Mouse (Mus musculus) large intestine, adult 2 months (tissue): ENCODE measurements around the gene Vmn1r194. TPM values are rescaled to one million over a fixed set of nuclear protein-coding genes. Genes with fewer than 3 reads are reported as not detected.
"Not testable (repeated sequence)": the region's sequence is repeated elsewhere in the genome, so short reads cannot be mapped to it uniquely, and the experiment has no call there.

Experiments
- DNase-seq: peaks from one replicate; pipeline ENCODE4 v3.0.0-alpha.2; 2012; ENCODE audit warnings: low read depth, low spot score
- WGBS: fragments of 180-500 bp; shearing (Covaris S2); methylation state at CpG from one replicate; pipeline ENCODE4 v1.1.7; 2018; 5-methylcytosine and 5-hydroxymethylcytosine counted together
- polyA plus RNA-seq: library from polyadenylated mRNA; depleted of rRNA; stranded (reverse); fragments of >200 nt; gene quantifications from 2 replicates; pipeline ENCODE4 v1.2.3, GENCODE M21; 2012; rRNA removed

Vmn1r194 gene
- polyA plus RNA-seq: not detected in 2 replicates

GRCm38 (mm10) chr13:22243915-22244314 lies at the start of gene Vmn1r194:
Gene Vmn1r194, plus strand, starts transcription at chr13:22244215.
- 32% methylated on average over 1 of the region's 1 CpGs for WGBS
- DNase-seq: no peak

GRCm38 (mm10) chr13:22223060-22223459 lies 21.0 kb upstream of the Vmn1r194 start, which contains the start of gene Vmn1r193:
Gene Vmn1r193, minus strand, starts transcription at chr13:22223160.
- WGBS: 72% methylated on average over 1 of the region's 1 CpGs
- DNase-seq: not testable (repeated sequence)

GRCm38 (mm10) chr13:22270222-22270621 lies 26.2 kb downstream of the Vmn1r194 start, which contains the start of gene Vmn1r195:
Gene Vmn1r195, plus strand, starts transcription at chr13:22270522.
- 84% methylated on average over 1 of the region's 1 CpGs for WGBS
- DNase-seq: not testable (repeated sequence)

- WGBS: 50% methylated on average over 2 of the region's 2 CpGs
- no peak for DNase-seq
Observed at GRCm38 (mm10) chr13:22271721-22272120, 27.7 kb downstream of the Vmn1r194 start.

DNA sequence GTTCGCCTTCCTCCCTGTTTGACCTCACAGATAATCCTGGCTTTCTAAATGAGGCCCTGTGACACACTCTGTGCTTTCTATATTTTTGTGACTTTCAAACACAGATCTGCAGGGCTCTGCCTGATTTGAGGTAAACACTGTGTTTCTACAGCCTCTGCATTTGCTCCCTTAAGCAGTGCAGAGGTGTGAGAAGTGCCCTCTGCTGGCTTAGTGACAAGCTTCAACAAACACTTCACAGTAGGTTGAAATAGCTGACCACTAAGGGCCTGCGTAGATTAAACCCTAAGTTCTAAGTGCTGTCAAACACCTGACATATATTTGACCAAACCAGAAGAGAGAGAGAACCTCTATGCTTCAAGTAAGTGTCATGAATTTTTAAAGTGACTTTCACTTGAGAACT lies 40.6 kb downstream of the Vmn1r194 start:
- no peak for DNase-seq
- WGBS: 66% methylated on average over 2 of the region's 2 CpGs

- WGBS: 66% methylated on average over 2 of the region's 2 CpGs
- no peak for DNase-seq
Observed at GRCm38 (mm10) chr13:22289620-22290019, 45.6 kb downstream of the Vmn1r194 start, which contains the start of gene Vmn1r196. Gene Vmn1r196, plus strand, starts transcription at chr13:22289920.

Other genes with a start within 250 kb of the Vmn1r194 start
- gene Prss16, start 234.5 kb upstream of the Vmn1r194 start, polyA plus RNA-seq: 2.8 and 2.9 TPM in 2 replicates
- 27.5 and 54.8 TPM in 2 replicates for gene Hist1h2ah, start 208.6 kb upstream of the Vmn1r194 start, polyA plus RNA-seq
- gene Hist1h2bk, start 208.3 kb upstream of the Vmn1r194 start, polyA plus RNA-seq: 29.1 and 34.6 TPM in 2 replicates
- 14.9 and 16.6 TPM in 2 replicates for gene Hist1h4i, start 202.9 kb upstream of the Vmn1r194 start, polyA plus RNA-seq
- gene Hist1h2ag, start 201.3 kb upstream of the Vmn1r194 start, polyA plus RNA-seq: 8.2 and 10.2 TPM in 2 replicates
- 19.3 and 26.1 TPM in 2 replicates for gene Hist1h2bj, start 201.0 kb upstream of the Vmn1r194 start, polyA plus RNA-seq
- not detected in 2 replicates for gene Vmn1r188, start 159.8 kb upstream of the Vmn1r194 start, polyA plus RNA-seq
- gene Vmn1r189, start 138.4 kb upstream of the Vmn1r194 start, polyA plus RNA-seq: not detected in 2 replicates
- gene Vmn1r191, start 60.2 kb upstream of the Vmn1r194 start, polyA plus RNA-seq: not detected in 2 replicates
- not detected in 2 replicates for gene Vmn1r192, start 53.1 kb upstream of the Vmn1r194 start, polyA plus RNA-seq
- gene Vmn1r193, start 21.1 kb upstream of the Vmn1r194 start, polyA plus RNA-seq: not detected in 2 replicates
- gene Vmn1r195, start 26.3 kb downstream of the Vmn1r194 start, polyA plus RNA-seq: not detected in 2 replicates
- gene Vmn1r196, start 45.7 kb downstream of the Vmn1r194 start, polyA plus RNA-seq: not detected in 2 replicates
- gene Vmn1r197, start 80.4 kb downstream of the Vmn1r194 start, polyA plus RNA-seq: not detected in 2 replicates
- 0.02 TPM in 1 of 2 replicates, not detected in the other for gene Vmn1r198, start 106.1 kb downstream of the Vmn1r194 start, polyA plus RNA-seq
- gene Vmn1r199, start 135.6 kb downstream of the Vmn1r194 start, polyA plus RNA-seq: not detected in 2 replicates
- not detected in 2 replicates for gene Vmn1r200, start 146.2 kb downstream of the Vmn1r194 start, polyA plus RNA-seq
- gene Vmn1r201, start 227.7 kb downstream of the Vmn1r194 start, polyA plus RNA-seq: not detected in 2 replicates